Mouse (Mus musculus) 416B (cell line): ENCODE measurements at regions not wholly inside any gene's neighbourhood (a gene's known extent, or its start where the extent isn't known, plus 50 kb on each side); places are given as distances from the start of the nearest gene placed in this dataset.
A peak's percentile ranks its signal among the peaks of the same experiment; 100 is the strongest.
"Not testable (repeated sequence)": the region's sequence is repeated elsewhere in the genome, so short reads cannot be mapped to it uniquely, and the experiment has no call there.

ENCODE experiments used
- DNase-seq: peaks from one replicate; pipeline ENCODE4 v3.0.0; 2011; ENCODE audit warnings: low read depth

DNA sequence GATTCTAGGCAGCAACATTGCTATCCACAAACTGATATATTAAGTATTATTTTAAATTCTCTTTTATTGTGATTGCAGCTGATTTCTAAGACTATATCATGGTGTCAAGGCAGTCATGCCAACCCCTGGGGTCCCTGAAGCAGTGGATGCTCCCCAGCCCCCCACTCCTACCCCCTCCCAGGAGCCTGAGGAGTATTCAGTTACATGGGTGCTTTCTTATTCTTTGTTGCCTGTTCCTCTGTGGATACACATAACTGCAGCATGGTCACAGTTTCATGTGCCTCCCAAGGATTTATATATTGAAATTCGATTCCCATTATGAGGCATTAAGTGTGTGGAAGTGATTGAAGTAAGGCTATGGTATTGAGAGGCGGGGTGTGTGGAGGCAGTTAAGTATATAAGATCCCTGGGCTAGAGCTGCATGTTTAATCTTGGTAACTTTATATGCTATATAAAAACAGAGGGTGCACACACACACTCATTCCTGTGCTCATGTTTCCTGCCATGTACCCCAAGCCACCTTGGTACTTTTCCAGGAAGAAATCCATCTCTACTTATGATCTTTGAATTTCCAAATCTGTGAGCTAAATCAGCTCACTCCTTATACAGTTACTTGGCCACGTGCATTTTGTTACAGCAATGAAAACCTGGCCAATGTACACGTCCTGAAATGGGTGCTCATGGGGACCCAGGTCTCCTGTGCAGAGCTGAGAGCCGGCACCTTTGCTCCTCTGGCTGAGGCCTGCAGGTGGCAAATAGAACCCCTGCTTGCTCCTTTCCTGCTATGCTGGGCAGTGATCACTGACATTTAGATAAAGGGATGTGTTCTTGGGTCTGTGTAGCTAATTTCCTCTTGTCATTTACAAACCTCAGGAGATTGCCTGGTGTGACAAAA, 259.0 kb downstream of the Nek10 start:
- no peak for DNase-seq

DNA sequence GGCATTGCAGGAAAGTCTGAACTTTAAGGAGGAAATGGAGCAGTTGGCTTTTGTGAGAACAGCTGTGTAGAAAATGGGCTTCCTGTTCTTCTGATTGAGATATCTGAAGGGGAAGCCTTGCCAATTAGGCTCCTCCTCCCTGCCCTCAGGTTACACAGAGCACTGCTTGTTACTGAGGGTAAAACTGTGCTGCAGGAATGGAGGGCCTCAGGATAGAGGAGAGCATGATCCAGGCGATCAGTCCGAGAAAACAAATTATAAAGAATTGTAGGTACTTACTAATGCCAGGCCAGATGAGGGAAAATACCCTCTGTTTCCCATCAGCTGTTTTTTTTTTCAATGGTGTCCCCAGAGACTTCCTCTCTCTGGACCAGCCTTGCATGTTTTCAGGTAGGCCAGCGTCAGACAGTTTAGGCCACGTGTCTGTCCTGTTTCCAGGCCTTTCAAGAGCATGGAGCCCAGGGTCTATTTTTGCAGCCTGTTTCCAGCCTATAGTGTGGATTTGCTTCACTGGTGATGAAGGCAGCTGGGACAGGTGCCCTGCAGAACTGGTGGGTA, 259.7 kb downstream of the Nek10 start:
- peak; percentile 7 for DNase-seq

DNA sequence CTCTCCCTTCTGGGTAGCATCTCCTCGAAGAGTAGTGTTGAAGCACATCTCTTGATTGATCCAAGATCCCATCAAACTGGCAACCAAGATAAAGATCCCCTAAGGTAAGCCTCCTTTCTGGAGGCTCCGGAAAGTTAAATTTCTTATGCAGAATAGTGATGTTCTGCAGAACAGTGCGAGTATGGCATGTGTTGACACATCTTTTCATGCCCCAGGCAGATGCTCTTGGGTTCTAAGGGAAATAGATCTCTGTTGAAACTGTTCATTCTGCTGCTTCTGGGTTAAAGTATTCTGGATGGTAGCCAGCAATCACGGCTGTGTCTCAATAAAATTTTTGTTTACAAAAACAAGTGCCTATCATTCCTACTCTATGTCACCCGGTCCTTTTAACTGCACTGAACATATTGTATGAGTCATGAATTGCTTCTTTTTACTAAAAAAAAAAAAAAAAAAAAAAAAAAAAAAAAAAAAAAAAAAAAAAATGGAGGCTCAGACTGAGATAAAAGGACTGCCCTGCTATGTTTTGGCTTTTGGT, 261.8 kb downstream of the Nek10 start:
- no peak for DNase-seq

DNA sequence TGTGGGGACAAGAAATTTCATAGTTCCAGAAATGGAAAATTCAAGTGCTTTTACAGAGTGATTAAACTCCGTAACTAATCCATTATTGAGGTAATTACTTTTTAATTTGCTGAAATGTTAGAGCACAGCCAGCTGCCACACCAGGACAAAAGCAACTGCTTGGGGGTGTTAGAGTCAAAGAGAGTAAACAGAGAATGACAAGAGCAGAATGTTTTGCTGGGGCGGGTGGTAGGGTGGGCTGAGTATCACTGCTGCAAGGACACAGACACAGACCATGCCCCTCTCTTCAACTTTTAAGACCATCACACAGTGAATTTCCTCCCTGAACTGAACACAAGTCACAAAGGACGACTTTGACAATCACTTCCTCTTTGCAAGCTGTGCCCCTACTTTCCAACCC, 272.7 kb downstream of the Nek10 start:
- no peak for DNase-seq

DNA sequence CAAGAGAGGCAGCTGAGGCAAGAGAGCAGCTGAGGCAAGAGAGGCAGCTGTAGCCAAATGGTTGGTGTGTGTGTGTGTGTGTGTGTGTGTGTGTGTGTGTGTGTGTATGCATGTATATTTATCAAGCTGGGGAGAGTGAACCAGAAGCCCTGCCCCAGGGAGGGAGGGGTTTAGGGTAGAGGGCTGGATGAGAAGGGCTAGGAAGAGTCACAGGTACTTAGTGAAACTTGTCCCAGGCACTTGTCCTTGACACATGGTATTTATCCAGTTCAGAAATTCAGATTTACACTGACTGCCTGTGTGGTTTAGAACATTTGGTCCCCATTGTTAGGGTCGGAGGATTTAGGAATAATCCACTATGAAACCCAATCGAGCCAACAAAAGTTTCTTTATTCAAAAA, 279.7 kb downstream of the Nek10 start:
- no peak for DNase-seq

DNA sequence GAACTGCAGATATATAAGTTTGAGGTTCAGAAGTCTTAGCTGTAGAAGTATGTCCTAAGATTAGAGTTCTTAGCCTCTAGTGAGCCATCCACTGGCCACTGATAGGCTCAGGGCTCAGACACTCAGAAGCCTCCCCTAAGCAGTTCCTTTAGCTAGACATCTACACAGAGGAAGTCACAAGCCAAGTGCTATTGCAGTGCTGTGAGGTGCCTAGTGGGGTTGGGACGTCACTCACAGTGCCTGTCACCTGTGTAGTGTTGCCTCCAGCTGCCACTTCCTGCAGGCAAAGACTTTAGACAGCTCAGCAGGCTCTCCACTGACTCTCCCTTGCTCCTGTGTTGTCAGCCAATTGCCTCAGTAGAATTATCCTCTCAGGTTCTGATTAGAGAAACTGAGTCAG, 280.6 kb downstream of the Nek10 start:
- no peak for DNase-seq

DNA sequence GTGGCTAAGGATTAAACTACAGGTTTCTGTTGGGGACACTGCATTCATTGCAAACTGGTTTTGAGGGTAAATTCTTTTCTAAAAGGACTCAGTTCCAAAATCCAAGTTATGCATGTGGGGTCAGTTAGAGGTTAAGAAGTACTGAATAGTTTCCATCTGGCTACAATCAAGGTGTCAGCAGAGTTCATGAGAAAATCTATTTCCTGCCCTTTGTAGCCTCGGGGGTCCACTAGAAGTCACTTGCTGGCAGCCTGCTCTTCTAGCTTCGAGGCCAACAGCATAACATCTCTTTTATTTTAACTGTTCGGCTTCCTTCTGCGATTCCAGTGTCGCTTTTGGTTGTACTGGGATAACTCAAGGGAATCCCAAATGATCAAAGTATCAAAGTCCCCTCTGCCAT, 283.8 kb downstream of the Nek10 start:
- no peak for DNase-seq

DNA sequence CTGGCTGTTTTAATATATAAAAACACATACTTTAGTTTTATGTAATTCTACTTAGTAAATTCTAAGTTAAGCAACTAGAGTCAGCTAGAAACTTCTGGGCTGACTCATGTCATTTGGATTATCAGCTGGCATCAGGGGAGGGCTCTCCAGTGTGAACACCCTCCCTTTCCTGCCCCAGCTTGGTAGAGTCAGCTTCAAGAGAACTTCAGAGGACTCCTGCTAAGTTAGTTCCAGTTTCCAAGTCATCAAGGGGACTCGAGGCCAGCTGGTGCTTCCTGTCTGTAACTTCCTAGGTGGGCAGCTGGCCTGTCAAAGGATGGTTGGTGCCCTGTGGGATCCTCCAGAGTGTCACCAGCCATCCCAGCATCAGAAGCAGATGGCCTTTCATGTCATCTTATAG, 293.6 kb downstream of the Nek10 start:
- peak; percentile 2 for DNase-seq

DNA sequence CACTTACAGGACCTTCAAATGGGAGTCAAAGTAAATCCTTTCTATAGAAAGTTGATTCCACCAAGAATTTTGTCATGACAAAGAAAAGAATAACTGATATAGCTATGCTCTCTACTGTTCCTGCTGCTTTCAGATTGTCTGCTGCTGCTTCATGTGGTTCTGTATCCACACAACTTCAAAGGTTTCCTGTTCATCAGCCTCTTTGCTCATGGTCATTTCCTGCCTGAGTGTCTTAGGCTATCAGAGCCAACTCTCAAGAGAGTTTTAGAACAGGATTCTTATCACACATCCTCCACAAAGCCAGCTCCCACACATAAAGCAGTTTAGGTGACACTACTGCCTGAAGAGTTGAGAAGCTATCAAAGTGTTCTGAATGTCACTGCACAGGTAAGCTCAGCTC, 296.7 kb downstream of the Nek10 start:
- DNase-seq: no peak

DNA sequence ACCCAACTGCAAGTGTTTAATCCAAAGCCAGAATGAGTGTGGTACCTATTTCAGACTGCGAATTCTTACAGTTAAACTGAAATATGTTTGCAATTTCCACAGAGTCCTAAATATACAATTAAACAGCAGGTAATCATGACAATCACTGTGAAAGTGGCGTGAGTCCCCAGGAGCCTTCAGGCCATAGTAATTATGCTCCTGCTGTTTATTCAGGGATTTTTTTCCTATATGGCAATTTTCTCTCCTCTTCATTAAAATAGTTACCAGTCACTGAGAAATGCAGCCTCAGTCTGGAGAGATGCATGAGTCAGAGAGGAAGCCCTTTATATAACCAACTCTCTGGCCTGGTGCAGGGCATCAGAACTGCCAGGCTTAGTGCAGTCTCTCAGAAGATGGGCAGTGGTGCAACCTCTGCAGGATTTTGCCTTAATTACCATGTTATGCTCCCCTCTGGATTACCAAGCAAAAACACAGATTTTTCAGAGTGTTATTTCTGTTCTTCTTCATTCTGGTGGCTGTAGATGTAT, 304.6 kb downstream of the Nek10 start:
- no peak for DNase-seq

DNA sequence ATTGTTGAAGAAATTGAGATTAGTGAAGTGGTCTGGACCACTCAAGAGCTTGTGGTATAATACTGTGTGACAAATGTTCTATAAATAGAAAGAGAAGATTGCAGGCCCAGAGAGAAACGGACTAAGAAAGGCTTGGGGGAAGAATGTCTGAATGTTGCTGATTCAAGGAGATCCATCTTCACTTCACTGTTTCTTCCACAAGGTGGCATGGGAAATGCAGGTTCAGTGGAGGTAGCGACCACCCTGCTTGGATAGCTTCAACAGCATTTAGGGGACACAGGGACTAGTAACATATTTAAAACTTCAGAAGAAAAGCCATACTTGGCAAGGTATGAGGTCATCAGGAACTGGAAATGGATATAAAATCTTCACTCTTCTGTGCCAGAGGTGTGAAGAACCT, 316.5 kb downstream of the Nek10 start:
- DNase-seq: no peak

DNA sequence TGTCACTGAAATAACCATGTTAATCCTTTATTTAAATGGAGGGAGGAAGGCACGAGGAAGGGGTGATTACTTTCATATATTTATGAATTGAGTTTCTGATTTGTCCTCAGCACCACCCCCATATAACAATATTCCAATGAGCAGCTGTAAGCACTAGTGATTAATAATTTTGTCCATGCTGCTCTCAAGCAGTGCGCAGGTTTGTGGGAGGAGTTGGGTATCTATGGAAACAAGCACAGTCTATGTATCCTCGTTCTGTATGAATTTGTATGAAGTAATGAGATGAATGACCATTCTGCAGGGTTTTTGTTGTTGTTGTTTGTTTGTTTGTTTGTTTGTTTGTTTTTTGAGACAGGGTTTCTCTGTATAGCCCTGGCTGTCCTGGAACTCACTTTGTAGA, 310.6 kb downstream of the Lrrc3b start:
- DNase-seq: no peak

DNA sequence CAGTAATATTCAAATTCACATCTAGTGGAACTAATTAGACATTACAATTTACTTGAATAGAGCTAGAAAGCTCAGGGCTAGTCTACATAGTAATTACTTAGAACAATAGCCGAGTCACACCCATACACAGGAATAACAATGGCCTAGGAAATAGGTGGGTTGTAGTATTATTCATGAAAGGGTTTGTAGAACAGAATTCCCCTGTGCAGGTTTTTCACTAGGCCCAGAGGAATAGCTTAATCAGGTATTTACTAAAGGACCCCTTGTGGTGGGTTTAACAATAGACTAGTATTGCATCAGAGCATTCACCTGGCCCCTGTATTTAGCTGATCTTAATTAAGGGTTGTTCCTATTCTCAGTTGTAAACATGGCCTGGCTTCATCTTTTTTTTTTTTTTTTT, 297.9 kb downstream of the Lrrc3b start:
- not testable (repeated sequence) for DNase-seq

DNA sequence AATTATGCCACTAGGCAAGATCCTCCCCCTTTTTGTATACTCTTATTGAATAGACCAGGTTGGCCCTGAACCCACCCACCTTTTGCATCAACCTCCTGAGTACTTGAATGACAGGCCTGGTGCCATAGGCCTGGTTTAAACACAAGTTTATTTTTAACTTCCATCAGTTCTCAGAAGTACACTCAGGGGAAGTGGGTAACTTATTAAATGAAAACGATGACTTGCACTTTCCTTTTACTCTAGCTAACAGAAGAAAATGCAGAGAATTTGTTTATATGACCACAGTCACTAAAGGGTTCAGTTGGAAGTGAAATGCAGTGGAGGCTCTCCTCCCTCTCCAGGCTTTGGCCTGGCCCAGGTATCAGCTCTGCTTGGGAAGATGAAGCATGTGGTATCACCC, 295.9 kb downstream of the Lrrc3b start:
- DNase-seq: no peak

DNA sequence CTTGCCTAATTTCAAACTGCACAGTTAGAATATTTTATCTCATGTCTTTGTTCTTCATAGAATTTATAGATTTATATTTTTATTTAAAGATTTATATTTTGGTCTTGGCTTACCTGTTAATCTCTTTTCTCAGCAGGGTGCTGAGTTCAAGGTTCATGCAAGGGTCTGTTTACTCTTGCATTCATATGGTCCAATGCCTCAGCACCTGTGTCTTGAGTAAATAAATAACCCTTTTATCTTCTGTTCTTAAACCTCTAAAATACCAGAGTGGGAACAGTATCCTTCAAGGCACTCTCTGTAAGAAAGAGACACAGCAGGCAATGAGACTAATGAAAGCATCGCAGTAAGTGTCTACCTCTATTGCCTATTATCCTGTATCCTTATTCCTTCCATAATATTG, 290.3 kb downstream of the Lrrc3b start:
- DNase-seq: no peak
